Mouse (Mus musculus) liver, embryonic 11.5 days (tissue): ENCODE results near the gene Snx29. TPM values are rescaled to one million over a fixed set of nuclear protein-coding genes. Genes with fewer than 3 reads are reported as not detected.

Source experiments
- ATAC-seq: fragments of 200-750 bp; cut with Nextera tagmentation; replicated peaks from 2 replicates; pipeline ENCODE4 v1.8.0; 2017; ENCODE audit warnings: moderate number of reproducible peaks, mild to moderate bottlenecking, moderate TSS enrichment, moderate library complexity; ENCODE audit not compliant: low FRiP score
- DNase-seq: peaks from one replicate; pipeline ENCODE4 v3.0.0-alpha.2; 2017; ENCODE audit warnings: low spot score
- H3K27ac ChIP-seq: fragments of 300-500 bp; sonication (generic); 2 replicates; pipeline ENCODE4 v1.5.1; 2014; ENCODE audit warnings: mild to moderate bottlenecking, low read depth, low read length, control low read depth
- H3K27me3 ChIP-seq: fragments of 300-500 bp; sonication (generic); replicated peaks from 2 replicates; pipeline ENCODE4 v1.6.1; 2014; ENCODE audit warnings: low read length, mixed read lengths; ENCODE audit not compliant: control insufficient read depth, insufficient read depth
- H3K36me3 ChIP-seq: fragments of 300-500 bp; sonication (generic); 2 replicates; pipeline ENCODE4 v1.6.1; 2014; ENCODE audit warnings: mild to moderate bottlenecking, low read length, moderate library complexity, mixed read lengths; ENCODE audit not compliant: control insufficient read depth, insufficient read depth
- H3K4me1 ChIP-seq: fragments of 300-500 bp; sonication (generic); replicated peaks from 2 replicates; pipeline ENCODE4 v1.6.1; 2014; ENCODE audit warnings: low read length, mixed read lengths; ENCODE audit not compliant: control insufficient read depth, insufficient read depth
- H3K4me2 ChIP-seq: fragments of 300-500 bp; sonication (generic); 2 replicates; pipeline ENCODE4 v1.6.1; 2014; ENCODE audit warnings: mild to moderate bottlenecking, control low read depth, moderate library complexity
- H3K4me3 ChIP-seq: fragments of 300-500 bp; sonication (generic); 2 replicates; pipeline ENCODE4 v1.5.1; 2014; ENCODE audit warnings: low read depth, low read length, control low read depth
- H3K9ac ChIP-seq: fragments of 300-500 bp; sonication (generic); 2 replicates; pipeline ENCODE4 v1.6.1; 2014; ENCODE audit warnings: low read depth, low read length, control low read depth
- H3K9me3 ChIP-seq: fragments of 300-500 bp; sonication (generic); 2 replicates; pipeline ENCODE4 v1.6.1; 2016; ENCODE audit warnings: low read length, inconsistent platforms, mixed read lengths; ENCODE audit not compliant: control insufficient read depth
- WGBS: fragments of 180-500 bp; shearing (Covaris S2); extraction: QIAGEN DNeasy Blood & Tissue Kit; methylation state at CpG from one replicate; pipeline ENCODE4 v1.1.7; 2014; 5-methylcytosine and 5-hydroxymethylcytosine counted together
- polyA plus RNA-seq: library from polyadenylated mRNA; unstranded; fragments of >200 nt; fragmentation: Nextera tagmentation; extraction: Ambion mirVana; gene quantifications from 2 replicates; pipeline ENCODE4 v1.2.1, GENCODE M21; 2014

Gene Snx29
- polyA plus RNA-seq, 1 experiment from 2014 or later: 5.1 TPM

GRCm38 (mm10) chr16:11685264-11685663, 362.6 kb downstream of the Snx29 start:
- no peak overlapping the region for H3K4me2 ChIP-seq
- H3K9me3 ChIP-seq: no peaks in the 10 kb centered on the region
- 80% methylated on average over 9 of the region's 9 CpGs for WGBS
- H3K27ac ChIP-seq: no peak overlapping the region
- H3K4me1 ChIP-seq: no peaks in the 10 kb centered on the region
- H3K36me3 ChIP-seq: no peaks in the 10 kb centered on the region
- no peaks in the 10 kb centered on the region for H3K27me3 ChIP-seq
- H3K9ac ChIP-seq: no peak overlapping the region
- DNase-seq (no peak), ATAC-seq (no peak)
- H3K4me3 ChIP-seq: no peak overlapping the region

- Histone ChIP-seq H3K9me3 (no peaks in the 10 kb centered on the region), H3K4me3 (no peak overlapping the region), H3K27me3 (no peaks in the 10 kb centered on the region), H3K27ac (no peak overlapping the region), H3K4me2 (no peak overlapping the region), H3K4me1 (no peaks in the 10 kb centered on the region), H3K36me3 (no peaks in the 10 kb centered on the region), H3K9ac (no peak overlapping the region)
- WGBS: 71% methylated on average over 3 of the region's 3 CpGs
- ATAC-seq (no peak), DNase-seq (no peak)
These were observed 363.1 kb downstream of the Snx29 start for GRCm38 (mm10) chr16:11685735-11686340.

GRCm38 (mm10) chr16:11687836-11688235, 365.1 kb downstream of the Snx29 start:
- DNase-seq: no peak
- ATAC-seq: no peak
- no peaks in the 10 kb centered on the region for H3K4me1 ChIP-seq

GRCm38 (mm10) chr16:11688281-11689005, 365.7 kb downstream of the Snx29 start:
- 60% methylated on average over 4 of the region's 4 CpGs for WGBS
- Histone ChIP-seq H3K27me3 (no peaks in the 10 kb centered on the region), H3K9me3 (no peaks in the 10 kb centered on the region), H3K9ac (no peak overlapping the region), H3K27ac (no peak overlapping the region), H3K4me3 (no peak overlapping the region), H3K36me3 (no peaks in the 10 kb centered on the region), H3K4me1 (no peaks in the 10 kb centered on the region), H3K4me2 (no peak overlapping the region)
- no peak for DNase-seq
- ATAC-seq: no peak

More at GRCm38 (mm10) chr16:11687836-11688235, 365.1 kb downstream of the Snx29 start:
- H3K36me3 ChIP-seq: no peaks in the 10 kb centered on the region
- H3K4me3 ChIP-seq: no peak overlapping the region
- no peak overlapping the region for H3K4me2 ChIP-seq
- no peaks in the 10 kb centered on the region for H3K27me3 ChIP-seq
- no peak overlapping the region for H3K27ac ChIP-seq
- no peaks in the 10 kb centered on the region for H3K9me3 ChIP-seq
- no peak overlapping the region for H3K9ac ChIP-seq

GRCm38 (mm10) chr16:11690097-11690496, 367.4 kb downstream of the Snx29 start:
- Histone ChIP-seq H3K4me1 (no peaks in the 10 kb centered on the region), H3K9me3 (no peaks in the 10 kb centered on the region), H3K4me3 (no peak overlapping the region), H3K27ac (no peak overlapping the region), H3K27me3 (no peaks in the 10 kb centered on the region), H3K36me3 (no peaks in the 10 kb centered on the region), H3K4me2 (no peak overlapping the region), H3K9ac (no peak overlapping the region)
- DNase-seq: no peak
- 90% methylated on average over 8 of the region's 8 CpGs for WGBS
- ATAC-seq: no peak

GRCm38 (mm10) chr16:11690756-11691155, 368.0 kb downstream of the Snx29 start:
- Histone ChIP-seq H3K27me3 (no peaks in the 10 kb centered on the region), H3K4me1 (no peaks in the 10 kb centered on the region), H3K9ac (no peak overlapping the region), H3K36me3 (no peaks in the 10 kb centered on the region), H3K4me3 (no peak overlapping the region), H3K27ac (no peak overlapping the region), H3K4me2 (no peak overlapping the region), H3K9me3 (no peaks in the 10 kb centered on the region)
- 66% methylated on average over 4 of the region's 4 CpGs for WGBS
- no peak for DNase-seq
- no peak for ATAC-seq

GRCm38 (mm10) chr16:11691487-11692200, 368.9 kb downstream of the Snx29 start:
- Histone ChIP-seq H3K27me3 (no peaks in the 10 kb centered on the region), H3K9ac (no peak overlapping the region), H3K4me3 (no peak overlapping the region), H3K4me1 (no peaks in the 10 kb centered on the region), H3K36me3 (no peaks in the 10 kb centered on the region), H3K9me3 (no peaks in the 10 kb centered on the region), H3K27ac (no peak overlapping the region), H3K4me2 (no peak overlapping the region)
- ATAC-seq (no peak), DNase-seq (no peak)
- WGBS: 69% methylated on average over 9 of the region's 9 CpGs

GRCm38 (mm10) chr16:11692744-11693143, 370.0 kb downstream of the Snx29 start:
- no peak overlapping the region for H3K9ac ChIP-seq
- H3K4me3 ChIP-seq: no peak overlapping the region
- no peaks in the 10 kb centered on the region for H3K9me3 ChIP-seq
- no peaks in the 10 kb centered on the region for H3K27me3 ChIP-seq
- 61% methylated on average over 5 of the region's 5 CpGs for WGBS
- DNase-seq (no peak), ATAC-seq (no peak)
- no peaks in the 10 kb centered on the region for H3K36me3 ChIP-seq
- no peaks in the 10 kb centered on the region for H3K4me1 ChIP-seq
- H3K4me2 ChIP-seq: no peak overlapping the region
- no peak overlapping the region for H3K27ac ChIP-seq
